Mouse (Mus musculus) hindbrain, embryonic 10.5 days (tissue): Measurements from ENCODE around the gene Adam17. TPM values are rescaled to one million over a fixed set of nuclear protein-coding genes. Genes with fewer than 3 reads are reported as not detected.

Source experiments
- DNase-seq: peaks from one replicate; pipeline ENCODE4 v3.0.0-alpha.2; 2017; ENCODE audit warnings: low spot score
- H3K27ac ChIP-seq: fragments of 300-500 bp; sonication (generic); 2 replicates; pipeline ENCODE4 v1.5.1; 2016; ENCODE audit warnings: mild to moderate bottlenecking, moderate library complexity
- H3K27me3 ChIP-seq: fragments of 300-500 bp; sonication (generic); 2 replicates; pipeline ENCODE4 v1.6.1; 2016; ENCODE audit warnings: mild to moderate bottlenecking; ENCODE audit not compliant: poor library complexity, insufficient read depth, severe bottlenecking
- H3K36me3 ChIP-seq: fragments of 300-500 bp; sonication (generic); 2 replicates; pipeline ENCODE4 v1.6.1; 2016; ENCODE audit warnings: mild to moderate bottlenecking, moderate library complexity
- H3K4me1 ChIP-seq: fragments of 300-500 bp; sonication (generic); replicated peaks from 2 replicates; pipeline ENCODE4 v1.6.1; 2016; ENCODE audit warnings: mild to moderate bottlenecking
- H3K4me3 ChIP-seq: fragments of 300-500 bp; sonication (generic); 2 replicates; pipeline ENCODE4 v1.5.1; 2016; ENCODE audit warnings: mild to moderate bottlenecking, moderate library complexity
- H3K9me3 ChIP-seq: fragments of 300-500 bp; sonication (generic); 2 replicates; pipeline ENCODE4 v1.6.1; 2016; ENCODE audit warnings: mild to moderate bottlenecking, moderate library complexity
- WGBS: fragments of 180-500 bp; shearing (Covaris S2); methylation state at CpG from one replicate; pipeline ENCODE4 v1.1.7; 2016; 5-methylcytosine and 5-hydroxymethylcytosine counted together
- polyA plus RNA-seq: library from polyadenylated mRNA; unstranded; fragments of >200 nt; fragmentation: Nextera tagmentation; extraction: Ambion mirVana; gene quantifications from 2 replicates; pipeline ENCODE4 v1.2.1, GENCODE M21; 2016

Adam17 gene
- polyA plus RNA-seq, 1 experiment from 2014 or later = 31.8 TPM

DNA sequence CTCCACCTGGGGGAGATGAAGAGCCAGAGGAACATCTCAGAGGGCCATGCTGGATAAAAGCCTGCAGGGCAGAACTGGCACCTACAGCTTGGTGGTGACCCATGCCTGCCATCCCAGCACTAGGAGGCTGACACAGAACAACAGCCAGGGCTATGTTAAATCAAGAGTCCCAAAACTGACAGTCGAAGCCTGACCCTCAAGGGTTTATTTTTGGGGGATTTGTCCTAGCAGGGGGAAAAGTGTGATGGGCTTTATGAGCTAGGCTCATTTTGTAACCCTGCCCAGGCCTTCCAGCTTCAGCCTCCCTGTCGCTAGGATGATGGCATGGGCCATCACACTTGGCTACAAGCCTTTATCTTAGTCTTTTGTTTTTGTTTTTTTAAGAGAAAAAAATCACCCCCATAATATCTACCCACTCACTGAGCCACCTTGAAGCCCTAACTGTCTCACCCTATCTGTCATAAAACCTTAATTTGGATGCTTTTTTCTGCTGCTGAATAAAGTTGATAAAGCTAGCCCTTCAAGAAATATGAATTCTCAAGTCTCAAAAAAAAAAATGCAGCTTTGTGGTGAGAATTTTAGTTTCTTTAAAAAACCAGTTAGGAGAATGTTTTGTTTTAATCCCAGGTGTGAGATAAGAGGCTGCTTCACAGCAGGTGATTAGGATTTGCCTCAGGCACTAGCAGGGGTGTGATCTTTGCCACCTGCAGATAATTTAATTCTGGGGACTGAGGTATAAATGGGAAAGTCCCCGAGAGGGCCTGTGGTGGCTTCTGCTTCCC lies 2.1 kb upstream of the Adam17 start:
- DNase-seq = no peak
- H3K27ac ChIP-seq = no peak overlapping the region
- 59% methylated on average over 3 of the region's 3 CpGs for WGBS

DNA sequence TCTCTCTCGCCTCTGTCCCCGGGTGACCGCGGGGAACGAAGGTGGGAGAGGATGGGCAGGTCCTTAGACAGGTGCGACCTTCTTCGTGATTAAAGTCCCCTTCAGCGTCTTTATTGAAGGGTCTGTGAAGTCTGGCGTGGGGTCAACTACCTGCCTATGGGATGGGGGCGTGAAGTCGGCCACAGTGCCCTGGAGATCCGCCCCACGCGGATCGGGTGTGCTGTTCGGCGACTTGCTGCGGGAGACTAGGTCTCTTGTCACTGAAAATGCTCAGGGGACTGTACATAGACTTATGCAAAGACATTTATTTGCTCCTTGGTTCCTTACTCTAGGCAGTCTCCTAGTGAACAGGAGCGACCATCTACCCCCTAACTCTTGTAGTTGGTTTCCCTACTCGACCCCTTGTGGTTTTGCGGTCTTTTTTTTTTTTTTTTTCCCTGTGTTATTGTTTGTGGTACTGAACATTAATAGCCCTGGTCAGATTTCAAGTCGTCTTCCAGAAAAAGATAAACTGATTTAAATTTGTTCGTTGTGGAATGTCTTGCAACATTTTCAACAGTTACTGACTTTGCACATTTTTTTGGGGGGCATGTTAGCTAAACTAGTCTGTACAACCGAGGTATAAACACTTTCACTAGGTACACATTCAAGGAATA lies 516 bp upstream of the Adam17 start:
- WGBS = 6% methylated on average over 24 of the region's 24 CpGs
- no peak for DNase-seq
- H3K27me3 ChIP-seq = no peaks in the 10 kb centered on the region

More for the DNA sequence above, 2.1 kb upstream of the Adam17 start:
- Histone ChIP-seq H3K9me3 (no peaks in the 10 kb centered on the region), H3K36me3 (no peaks in the 10 kb centered on the region), H3K4me1 (peaks cover 8% of the 10 kb centered on the region), H3K4me3 (no peak overlapping the region), H3K27me3 (no peaks in the 10 kb centered on the region)

DNA sequence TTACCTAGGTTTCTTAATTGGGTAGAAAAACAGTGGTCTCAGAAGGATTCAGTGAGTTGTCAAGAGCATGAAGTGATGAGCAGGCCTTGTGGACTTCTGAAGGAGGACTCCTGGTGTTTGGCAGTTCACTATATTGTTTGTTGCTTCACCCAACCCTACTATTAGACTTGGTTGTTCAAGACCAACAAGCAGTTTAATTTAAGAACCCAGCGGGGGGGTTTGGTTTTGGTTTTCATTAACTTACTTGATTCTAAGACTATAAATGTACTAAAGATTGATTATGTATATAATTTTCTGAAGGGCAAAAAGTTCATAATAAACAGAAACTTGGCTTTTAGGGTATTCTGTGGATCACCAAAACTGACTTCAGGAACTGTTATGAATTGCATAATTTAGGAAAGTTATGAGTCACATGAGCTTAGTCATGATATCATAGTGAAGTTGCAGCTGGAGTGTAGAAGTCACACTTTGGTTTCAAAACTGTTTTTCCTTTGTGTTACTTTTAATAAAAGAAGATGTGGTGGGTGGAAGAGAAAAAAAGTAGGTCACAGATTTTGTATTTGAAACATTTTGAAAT lies 3.3 kb downstream of the Adam17 start:
- WGBS = 99% methylated on average over 1 of the region's 1 CpGs
- no peak overlapping the region for H3K27ac ChIP-seq
- H3K9me3 ChIP-seq = no peaks in the 10 kb centered on the region
- no peak overlapping the region for H3K4me3 ChIP-seq
- H3K4me1 ChIP-seq = peaks cover 8% of the 10 kb centered on the region
- 0 out of 2 replicates have a peak, but pooled peaks cover 3% of the 10 kb centered on the region for H3K36me3 ChIP-seq
- DNase-seq = no peak
- H3K27me3 ChIP-seq = no peaks in the 10 kb centered on the region

More for the DNA sequence above, 516 bp upstream of the Adam17 start:
- Histone ChIP-seq H3K27ac (peak overlapping the region; percentile 96), H3K9me3 (no peaks in the 10 kb centered on the region), H3K4me3 (peak overlapping the region; percentile 81), H3K4me1 (peaks cover 8% of the 10 kb centered on the region), H3K36me3 (0 out of 2 replicates have a peak, but pooled peaks cover 3% of the 10 kb centered on the region)

DNA sequence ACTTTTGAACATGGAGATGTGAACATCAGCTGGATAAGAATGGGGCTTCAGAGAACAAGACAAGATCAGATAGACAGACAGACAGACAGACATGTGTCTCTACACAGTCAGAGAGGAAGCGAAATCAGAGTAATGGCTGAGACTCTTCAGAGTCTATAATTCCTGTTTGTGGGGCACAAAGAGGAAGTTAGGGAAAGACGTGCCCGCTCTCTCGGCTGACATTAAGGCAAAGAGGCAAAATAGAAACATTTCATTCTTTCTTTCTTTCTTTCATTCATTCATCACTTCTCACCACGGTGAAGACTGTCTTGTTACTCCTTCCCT lies 4.4 kb downstream of the Adam17 start:
- no peak for DNase-seq
- 91% methylated on average over 5 of the region's 5 CpGs for WGBS
- no peak overlapping the region for H3K4me3 ChIP-seq

DNA sequence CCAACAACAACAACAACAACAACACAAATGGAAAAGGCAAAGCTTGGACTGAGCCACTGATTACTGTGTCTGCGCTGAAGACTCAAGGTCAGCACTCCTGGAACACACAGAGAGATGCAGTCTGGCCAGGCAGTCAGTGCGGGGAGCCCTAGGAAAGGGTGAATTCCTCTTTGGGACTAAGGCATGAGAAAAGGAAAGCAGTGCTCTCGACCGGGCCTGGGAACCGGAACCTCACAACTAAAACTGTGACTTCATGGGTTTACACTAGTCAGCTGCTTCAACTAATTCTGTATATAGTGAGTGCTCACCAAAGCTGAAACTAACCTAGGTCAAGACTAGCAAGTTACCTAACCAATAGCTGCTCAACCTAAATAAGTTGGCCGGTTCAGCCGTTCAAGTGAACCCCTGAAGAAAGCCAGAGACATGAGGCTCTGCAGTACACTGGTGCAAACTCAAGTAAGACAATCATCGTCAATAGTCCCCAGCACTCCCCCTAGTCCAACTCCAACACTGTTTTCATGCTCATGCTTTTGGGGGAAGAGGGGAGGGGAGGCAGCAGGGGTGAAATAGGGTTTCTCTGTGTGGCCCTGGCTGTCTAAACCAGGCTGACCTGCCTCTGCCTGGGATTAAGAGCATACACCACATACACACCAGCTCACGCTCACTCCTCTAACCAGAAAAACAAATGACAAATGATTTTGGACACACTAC lies 4.9 kb downstream of the Adam17 start:
- WGBS = 94% methylated on average over 9 of the region's 9 CpGs
- DNase-seq = no peak
- Histone ChIP-seq H3K27me3 (no peaks in the 10 kb centered on the region), H3K27ac (no peak overlapping the region), H3K36me3 (0 out of 2 replicates have a peak, but pooled peaks cover 11% of the 10 kb centered on the region), H3K4me1 (peaks cover 8% of the 10 kb centered on the region), H3K4me3 (no peak overlapping the region), H3K9me3 (peaks cover 3% of the 10 kb centered on the region; the same call in 1 of the 2 replicates)

More for the DNA sequence above, 4.4 kb downstream of the Adam17 start:
- Histone ChIP-seq H3K27me3 (no peaks in the 10 kb centered on the region), H3K4me1 (peaks cover 8% of the 10 kb centered on the region), H3K9me3 (no peaks in the 10 kb centered on the region), H3K36me3 (0 out of 2 replicates have a peak, but pooled peaks cover 7% of the 10 kb centered on the region), H3K27ac (no peak overlapping the region)

DNA sequence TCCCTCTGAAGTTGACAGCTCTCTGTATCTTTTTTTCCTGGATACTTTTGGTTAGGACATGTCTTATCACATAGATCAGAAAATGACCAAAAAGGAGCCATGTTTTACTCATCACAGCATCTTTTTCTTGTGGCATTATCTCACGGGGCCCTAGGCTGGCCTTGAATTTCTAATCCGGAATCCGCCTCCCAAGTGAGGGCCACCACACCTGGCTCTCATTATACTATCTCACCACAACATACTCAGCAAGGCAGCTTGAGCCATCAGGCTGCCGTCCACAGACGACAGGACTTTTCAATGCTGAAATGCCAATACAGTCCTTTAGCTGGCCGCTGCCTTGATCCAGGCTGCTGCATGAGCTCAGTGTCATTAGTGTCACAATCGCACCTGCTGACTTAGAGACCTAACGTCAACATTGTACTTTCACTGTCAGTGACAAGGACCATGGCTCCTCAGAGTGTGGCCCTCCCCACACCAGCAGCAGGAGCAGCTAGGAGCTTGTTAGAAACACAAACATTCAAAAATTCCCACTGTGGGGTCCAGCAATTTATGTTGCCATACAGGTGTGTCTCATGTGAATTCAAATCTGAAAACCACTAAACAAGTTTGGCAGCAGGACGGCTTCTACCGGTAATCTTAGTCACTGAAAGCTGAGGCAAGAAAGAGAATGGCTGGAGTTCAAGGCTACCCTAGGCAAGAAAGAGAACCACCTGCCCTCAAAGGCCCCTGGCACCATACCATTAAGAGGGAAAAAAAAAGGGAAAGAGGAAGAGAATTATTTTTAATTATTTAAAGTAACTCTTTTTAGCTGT lies 8.6 kb downstream of the Adam17 start:
- H3K4me3 ChIP-seq = no peak overlapping the region
- no peak overlapping the region for H3K27ac ChIP-seq
- H3K9me3 ChIP-seq = peaks cover 3% of the 10 kb centered on the region; the same call in 1 of the 2 replicates
- no peaks in the 10 kb centered on the region for H3K27me3 ChIP-seq
- H3K36me3 ChIP-seq = peaks cover 27% of the 10 kb centered on the region
- no peaks in the 10 kb centered on the region for H3K4me1 ChIP-seq
- WGBS = 77% methylated on average over 10 of the region's 10 CpGs
- DNase-seq = no peak

DNA sequence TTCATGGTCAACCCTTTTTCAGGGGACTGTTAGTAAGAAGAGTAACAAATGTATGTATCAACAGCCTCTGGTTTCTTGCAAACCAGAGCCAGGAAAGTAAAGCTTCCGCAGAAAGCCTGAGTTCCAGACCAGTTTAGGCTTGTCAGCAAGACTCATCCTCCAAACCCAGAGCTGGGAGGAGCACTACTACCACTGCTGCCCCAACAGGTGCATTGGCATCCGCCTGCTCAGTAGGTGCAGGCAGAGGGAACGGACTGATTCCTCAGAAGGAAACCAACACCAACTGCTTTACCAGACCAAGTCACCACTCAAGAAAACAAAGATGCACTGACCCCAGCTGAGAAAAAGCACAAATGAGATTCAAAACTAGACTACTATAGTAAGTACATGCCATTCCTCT lies 10.2 kb downstream of the Adam17 start:
- WGBS = 96% methylated on average over 3 of the region's 3 CpGs
- Histone ChIP-seq H3K27ac (no peak overlapping the region), H3K4me1 (no peaks in the 10 kb centered on the region), H3K9me3 (peaks cover 3% of the 10 kb centered on the region; the same call in 1 of the 2 replicates), H3K4me3 (no peak overlapping the region), H3K36me3 (peaks cover 27% of the 10 kb centered on the region), H3K27me3 (no peaks in the 10 kb centered on the region)
- no peak for DNase-seq

DNA sequence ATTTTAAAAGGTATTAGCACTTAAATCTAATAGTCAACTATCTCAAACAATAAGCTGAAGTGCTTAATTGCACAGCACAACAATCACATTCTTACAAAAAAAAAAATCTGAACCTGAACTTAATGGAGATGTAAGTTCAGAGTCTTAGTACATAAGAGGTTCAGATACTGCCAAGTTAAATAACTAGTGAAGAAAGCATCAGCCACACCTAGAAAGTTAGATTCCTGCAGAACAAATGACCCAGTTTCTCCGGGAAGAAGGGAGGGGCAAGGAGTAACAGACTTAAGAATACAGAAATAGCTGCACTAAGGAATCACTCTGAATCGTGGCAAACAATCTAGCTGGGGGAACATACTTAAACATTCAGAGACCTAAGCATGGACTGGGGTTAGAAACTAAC lies 10.7 kb downstream of the Adam17 start:
- Histone ChIP-seq H3K9me3 (peaks cover 3% of the 10 kb centered on the region; the same call in 1 of the 2 replicates), H3K27ac (no peak overlapping the region), H3K4me3 (no peak overlapping the region), H3K27me3 (no peaks in the 10 kb centered on the region), H3K36me3 (peaks cover 30% of the 10 kb centered on the region), H3K4me1 (no peaks in the 10 kb centered on the region)
- 88% methylated on average over 2 of the region's 2 CpGs for WGBS
- no peak for DNase-seq

DNA sequence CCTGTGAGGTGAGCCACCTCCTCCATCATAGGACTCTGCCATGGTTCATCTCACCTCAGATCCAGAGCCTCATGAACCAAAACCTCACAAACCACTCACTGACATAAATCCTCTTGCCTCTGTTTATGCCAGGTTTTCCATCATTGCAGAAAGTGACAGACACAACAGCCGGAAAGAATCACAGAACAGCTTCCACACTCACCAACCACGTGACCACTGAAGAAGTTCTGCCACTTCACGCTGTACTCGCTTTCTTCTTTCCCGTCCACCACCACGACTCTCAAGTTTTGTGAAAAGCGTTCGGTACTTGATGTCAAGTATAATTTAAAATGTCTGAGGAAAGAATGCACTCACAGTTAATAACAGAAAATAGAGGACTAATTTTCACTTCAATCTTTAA lies 19.8 kb downstream of the Adam17 start:
- Histone ChIP-seq H3K27me3 (no peaks in the 10 kb centered on the region), H3K36me3 (peaks cover 87% of the 10 kb centered on the region), H3K4me3 (no peak overlapping the region), H3K4me1 (no peaks in the 10 kb centered on the region), H3K9me3 (peaks cover 17% of the 10 kb centered on the region; the same call in 1 of the 2 replicates), H3K27ac (no peak overlapping the region)
- 96% methylated on average over 8 of the region's 8 CpGs for WGBS
- DNase-seq = no peak

DNA sequence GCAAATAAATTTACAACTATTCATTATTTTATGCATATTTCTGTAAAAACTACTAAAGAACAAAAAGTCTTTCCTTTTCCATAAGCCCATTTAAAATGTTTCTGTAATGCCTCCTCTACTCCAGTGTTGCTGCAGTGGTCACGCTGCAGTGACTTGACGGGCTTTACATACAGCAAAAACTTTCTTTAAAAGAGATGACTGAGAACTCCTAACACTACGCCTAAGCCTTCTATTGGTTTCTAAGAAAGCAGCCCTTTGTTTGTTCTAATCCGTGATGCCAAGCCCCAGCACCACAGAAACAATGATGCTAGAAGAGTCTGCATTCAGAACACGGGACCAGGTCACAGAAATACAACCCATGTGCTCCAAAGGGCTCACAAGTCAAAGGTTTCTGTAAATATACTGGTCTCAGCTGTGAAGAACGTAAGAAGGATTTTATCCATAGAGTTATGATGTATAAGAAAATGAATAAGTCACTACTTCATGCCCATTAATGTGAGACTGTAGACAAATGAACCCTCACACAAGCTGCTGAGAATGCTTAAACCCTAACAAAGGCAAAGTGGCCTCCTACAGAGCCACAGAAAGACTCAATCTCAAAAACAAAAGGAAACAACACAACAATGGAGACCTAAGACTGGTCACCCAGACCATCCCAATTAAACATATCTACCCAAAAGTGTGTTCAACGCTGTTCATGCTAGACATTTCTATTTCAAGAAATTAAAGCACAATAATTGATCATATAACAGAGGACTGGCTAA lies 23.1 kb downstream of the Adam17 start:
- H3K27ac ChIP-seq = no peak overlapping the region
- H3K9me3 ChIP-seq = peaks cover 17% of the 10 kb centered on the region; the same call in 1 of the 2 replicates
- DNase-seq = no peak
- WGBS = 41% methylated on average over 7 of the region's 7 CpGs
- H3K27me3 ChIP-seq = no peaks in the 10 kb centered on the region
- H3K4me1 ChIP-seq = no peaks in the 10 kb centered on the region
- peaks cover 95% of the 10 kb centered on the region for H3K36me3 ChIP-seq
- H3K4me3 ChIP-seq = no peak overlapping the region

DNA sequence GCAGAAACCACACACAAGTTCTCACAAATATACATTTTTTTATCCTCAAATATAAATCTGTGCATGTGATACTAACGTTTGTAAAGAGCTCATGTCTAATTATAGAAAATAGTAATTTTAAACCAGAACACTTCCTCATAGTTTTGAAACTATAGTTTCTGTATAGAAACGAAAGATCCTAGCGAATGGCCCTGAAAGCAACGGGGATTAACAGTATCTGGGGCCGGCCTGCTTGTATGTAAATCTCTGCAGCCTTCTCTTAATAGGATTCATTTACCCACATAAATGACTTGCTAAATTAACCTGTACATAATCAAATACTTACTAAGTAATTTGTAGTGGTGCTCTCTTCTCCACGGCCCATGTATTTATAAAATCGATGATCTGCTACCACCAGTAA lies 26.5 kb downstream of the Adam17 start:
- Histone ChIP-seq H3K4me1 (no peaks in the 10 kb centered on the region), H3K4me3 (no peak overlapping the region), H3K27me3 (no peaks in the 10 kb centered on the region), H3K36me3 (peaks cover 83% of the 10 kb centered on the region), H3K27ac (no peak overlapping the region), H3K9me3 (peaks cover 10% of the 10 kb centered on the region; the same call in 1 of the 2 replicates)
- WGBS = 95% methylated on average over 7 of the region's 7 CpGs
- no peak for DNase-seq
